Mouse (Mus musculus) frontal cortex, adult 2 months (tissue): ENCODE results near the gene Kirrel3. TPM values are rescaled to one million over a fixed set of nuclear protein-coding genes. Genes with fewer than 3 reads are reported as not detected.
A peak's percentile ranks its signal among the peaks of the same experiment; 100 is the strongest.

Experiments used
- DNase-seq, 2 experiments: peaks; one replicate each; pipeline ENCODE4 v3.0.0; 2022; ENCODE audit warnings: low spot score in 1 of 2; ENCODE audit errors: extremely low spot score in 1 of 2
- polyA plus RNA-seq: library from polyadenylated mRNA; depleted of rRNA; stranded (reverse); fragments of >200 nt; gene quantifications from 2 replicates; pipeline ENCODE4 v1.2.3, GENCODE M21; 2012

The Kirrel3 gene
- polyA plus RNA-seq, 1 experiment, result 38.4 TPM

- no peak for DNase-seq
Measured at GRCm38 (mm10) chr9:34797688-34798339, 312.1 kb downstream of the Kirrel3 start.

- DNase-seq, result no peak
Measured at GRCm38 (mm10) chr9:34801662-34802061, 316.0 kb downstream of the Kirrel3 start.

GRCm38 (mm10) chr9:34806854-34807253 is 321.2 kb downstream of the Kirrel3 start:
- DNase-seq, result no peak

- no peak for DNase-seq
Measured at GRCm38 (mm10) chr9:34809993-34810513, 324.4 kb downstream of the Kirrel3 start.

- DNase-seq, result no peak
Measured at GRCm38 (mm10) chr9:34818325-34818976, 332.8 kb downstream of the Kirrel3 start.

GRCm38 (mm10) chr9:34824358-34825088 is 338.8 kb downstream of the Kirrel3 start:
- DNase-seq, result no peak

GRCm38 (mm10) chr9:34825089-34825400 is 339.4 kb downstream of the Kirrel3 start:
- DNase-seq, result no peak

GRCm38 (mm10) chr9:34825402-34826008 is 339.8 kb downstream of the Kirrel3 start:
- DNase-seq, result no peak

- DNase-seq, result no peak
Measured at GRCm38 (mm10) chr9:34830696-34831095, 345.0 kb downstream of the Kirrel3 start.

- DNase-seq, result no peak
Measured at GRCm38 (mm10) chr9:34836801-34837200, 351.1 kb downstream of the Kirrel3 start.

- no peak for DNase-seq
Measured at GRCm38 (mm10) chr9:34837700-34838462, 352.2 kb downstream of the Kirrel3 start.

GRCm38 (mm10) chr9:34843275-34843965 is 357.7 kb downstream of the Kirrel3 start:
- peak in 1 of 2 experiments; percentile 60 for DNase-seq

GRCm38 (mm10) chr9:34846440-34846839 is 360.7 kb downstream of the Kirrel3 start:
- no peak for DNase-seq

- peak in 1 of 2 experiments; percentile 55 for DNase-seq
Measured at GRCm38 (mm10) chr9:34847664-34848063, 362.0 kb downstream of the Kirrel3 start.

- DNase-seq, result no peak
Measured at GRCm38 (mm10) chr9:34851136-34851535, 365.4 kb downstream of the Kirrel3 start.

- DNase-seq, result no peak
Measured at GRCm38 (mm10) chr9:34857575-34857974, 371.9 kb downstream of the Kirrel3 start.

- DNase-seq, result no peak
Measured at GRCm38 (mm10) chr9:34858071-34858470, 372.4 kb downstream of the Kirrel3 start.

GRCm38 (mm10) chr9:34860934-34861333 is 375.2 kb downstream of the Kirrel3 start:
- DNase-seq, result no peak

- peak; percentile 28 to 83 for DNase-seq
Measured at GRCm38 (mm10) chr9:34861775-34862174, 376.1 kb downstream of the Kirrel3 start.

- DNase-seq, result no peak
Measured at GRCm38 (mm10) chr9:34865606-34866005, 379.9 kb downstream of the Kirrel3 start.
